Mouse (Mus musculus): ENCODE results near the gene Idh1. TPM values are rescaled to one million over a fixed set of nuclear protein-coding genes. Genes with fewer than 3 reads are reported as not detected.

Gene Idh1
- polyA plus RNA-seq, 1 experiment, result 3.3 TPM

DNA sequence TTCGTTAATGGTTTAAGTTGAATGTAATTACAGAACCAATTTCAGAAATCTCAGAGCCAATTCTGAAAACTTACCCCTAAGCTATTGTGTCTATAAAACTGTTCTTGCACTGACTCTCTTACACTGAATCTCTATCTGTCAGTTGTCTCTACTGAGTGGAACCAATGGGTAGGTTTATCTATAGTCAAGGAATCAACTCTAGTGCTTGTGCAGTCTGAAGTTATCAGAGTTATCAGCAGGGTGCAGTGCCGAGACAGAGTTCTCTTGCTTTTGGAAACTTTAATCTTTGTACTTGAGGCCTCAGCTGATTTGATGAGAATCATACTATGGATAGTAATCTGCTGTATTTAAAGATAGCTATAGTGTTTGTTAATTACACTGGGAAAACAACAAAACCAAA is 12.1 kb upstream of the Idh1 start:
- Histone ChIP-seq H3K9me3 (no peaks in the 10 kb centered on the region), H3K36me3 (replicated peaks; ENCODE audit: low read length) (peaks cover 90% of the 10 kb centered on the region), H3K4me3 (replicated peaks) (no peak overlapping the region), H3K4me1 (no peaks in the 10 kb centered on the region), H3K27me3 (replicated peaks) (no peaks in the 10 kb centered on the region)
- TF ChIP-seq FLI1 (IDR thresholded peaks at IDR 0.05; ENCODE audit: low read length) (no peak), GATA1 (IDR thresholded peaks at IDR 0.05; ENCODE audit: borderline replicate concordance, low read length) (no peak)

- peaks cover 14% of the 10 kb centered on the region for H3K4me1 ChIP-seq
- H3K36me3 ChIP-seq (replicated peaks; ENCODE audit: low read length), result peaks cover 78% of the 10 kb centered on the region
- no peaks in the 10 kb centered on the region for H3K27me3 ChIP-seq (replicated peaks)
- no peak overlapping the region for H3K4me3 ChIP-seq (replicated peaks)
- no peaks in the 10 kb centered on the region for H3K9me3 ChIP-seq
- TF ChIP-seq GATA1 (IDR thresholded peaks at IDR 0.05; ENCODE audit: borderline replicate concordance, low read length), result no peak
- TF ChIP-seq FLI1 (IDR thresholded peaks at IDR 0.05; ENCODE audit: low read length), result no peak
Measured at GRCm38 (mm10) chr1:65193226-65193625, 6.9 kb upstream of the Idh1 start.

- no peak for TF ChIP-seq GATA1 (IDR thresholded peaks at IDR 0.05; ENCODE audit: borderline replicate concordance, low read length)
- TF ChIP-seq FLI1 (IDR thresholded peaks at IDR 0.05; ENCODE audit: low read length), result no peak
- Histone ChIP-seq H3K27me3 (replicated peaks) (no peaks in the 10 kb centered on the region), H3K36me3 (replicated peaks; ENCODE audit: low read length) (peaks cover 49% of the 10 kb centered on the region), H3K4me3 (replicated peaks) (no peak overlapping the region), H3K4me1 (peaks cover 31% of the 10 kb centered on the region), H3K9me3 (no peaks in the 10 kb centered on the region)
Measured at GRCm38 (mm10) chr1:65190172-65190571, 3.9 kb upstream of the Idh1 start.

GRCm38 (mm10) chr1:65187074-65187430 is 752 bp upstream of the Idh1 start:
- Histone ChIP-seq H3K4me1 (peaks cover 32% of the 10 kb centered on the region), H3K4me3 (replicated peaks) (peak overlapping the region; percentile 98), H3K9me3 (no peaks in the 10 kb centered on the region), H3K36me3 (replicated peaks; ENCODE audit: low read length) (peaks cover 18% of the 10 kb centered on the region), H3K27me3 (replicated peaks) (no peaks in the 10 kb centered on the region)
- no peak for TF ChIP-seq GATA1 (IDR thresholded peaks at IDR 0.05; ENCODE audit: borderline replicate concordance, low read length)
- no peak for TF ChIP-seq FLI1 (IDR thresholded peaks at IDR 0.05; ENCODE audit: low read length)

- H3K27me3 ChIP-seq (replicated peaks), result no peaks in the 10 kb centered on the region
- H3K4me3 ChIP-seq (replicated peaks), result peak overlapping the region; percentile 98
- peaks cover 6% of the 10 kb centered on the region for H3K36me3 ChIP-seq (replicated peaks; ENCODE audit: low read length)
- TF ChIP-seq FLI1 (IDR thresholded peaks at IDR 0.05; ENCODE audit: low read length) (no peak), GATA1 (IDR thresholded peaks at IDR 0.05; ENCODE audit: borderline replicate concordance, low read length) (no peak)
- H3K4me1 ChIP-seq, result peaks cover 39% of the 10 kb centered on the region
- H3K9me3 ChIP-seq, result no peaks in the 10 kb centered on the region
Measured at GRCm38 (mm10) chr1:65185524-65186205, 635 bp downstream of the Idh1 start.

DNA sequence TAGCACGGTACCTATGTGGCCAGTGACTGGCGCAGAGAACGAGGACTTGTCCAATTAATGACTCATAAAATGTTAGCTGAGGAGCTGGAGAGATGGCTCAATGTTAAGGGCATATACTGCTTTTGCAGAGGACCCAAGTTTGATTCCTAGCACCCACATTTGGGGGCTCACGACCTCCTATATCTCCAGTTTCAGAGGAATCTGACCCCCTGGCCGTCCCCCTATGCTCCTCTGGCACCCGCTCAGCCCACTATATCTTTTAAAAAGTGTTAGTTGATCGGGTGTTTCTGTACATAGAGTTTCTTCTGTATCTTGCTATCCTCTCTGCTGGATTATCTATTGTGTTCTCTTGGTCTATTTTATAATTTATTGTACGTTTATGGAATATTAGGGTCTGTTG is 1.3 kb downstream of the Idh1 start:
- H3K4me3 ChIP-seq (replicated peaks), result no peak overlapping the region
- no peaks in the 10 kb centered on the region for H3K9me3 ChIP-seq
- peaks cover 43% of the 10 kb centered on the region for H3K4me1 ChIP-seq
- H3K27me3 ChIP-seq (replicated peaks), result no peaks in the 10 kb centered on the region
- TF ChIP-seq GATA1 (IDR thresholded peaks at IDR 0.05; ENCODE audit: borderline replicate concordance, low read length), result no peak
- TF ChIP-seq FLI1 (IDR thresholded peaks at IDR 0.05; ENCODE audit: low read length), result no peak
- no peaks in the 10 kb centered on the region for H3K36me3 ChIP-seq (replicated peaks; ENCODE audit: low read length)

DNA sequence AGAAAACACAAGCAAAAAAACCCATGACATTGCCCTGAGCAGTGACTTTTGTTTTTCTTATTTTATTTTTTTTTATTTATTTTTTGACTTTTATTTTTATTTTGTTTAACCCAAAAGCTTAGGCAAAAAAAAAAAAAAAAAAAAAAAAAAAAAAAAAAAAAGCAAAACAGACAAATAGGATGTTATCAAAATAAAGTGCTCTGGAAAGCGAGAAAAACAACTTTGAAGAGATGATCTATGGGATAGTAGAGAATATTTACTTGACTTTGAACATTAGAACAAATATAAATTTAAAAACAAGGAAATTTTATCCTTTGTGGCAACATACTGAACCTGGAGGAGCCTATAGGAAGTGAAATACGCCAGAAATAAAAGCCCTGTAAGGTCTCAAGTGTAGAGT is 2.3 kb downstream of the Idh1 start:
- Histone ChIP-seq H3K4me3 (replicated peaks) (no peak overlapping the region), H3K9me3 (no peaks in the 10 kb centered on the region), H3K27me3 (replicated peaks) (no peaks in the 10 kb centered on the region), H3K36me3 (replicated peaks; ENCODE audit: low read length) (no peaks in the 10 kb centered on the region), H3K4me1 (peaks cover 41% of the 10 kb centered on the region)
- TF ChIP-seq GATA1 (IDR thresholded peaks at IDR 0.05; ENCODE audit: borderline replicate concordance, low read length) (no peak), FLI1 (IDR thresholded peaks at IDR 0.05; ENCODE audit: low read length) (no peak)

- Histone ChIP-seq H3K4me1 (peaks cover 34% of the 10 kb centered on the region), H3K36me3 (replicated peaks; ENCODE audit: low read length) (peaks cover under 1% of the 10 kb centered on the region), H3K27me3 (replicated peaks) (no peaks in the 10 kb centered on the region), H3K9me3 (no peaks in the 10 kb centered on the region), H3K4me3 (replicated peaks) (no peak overlapping the region)
- no peak for TF ChIP-seq FLI1 (IDR thresholded peaks at IDR 0.05; ENCODE audit: low read length)
- TF ChIP-seq GATA1 (IDR thresholded peaks at IDR 0.05; ENCODE audit: borderline replicate concordance, low read length), result no peak
Measured at GRCm38 (mm10) chr1:65181459-65181858, 4.8 kb downstream of the Idh1 start.

- Histone ChIP-seq H3K36me3 (replicated peaks; ENCODE audit: low read length) (peaks cover 14% of the 10 kb centered on the region), H3K4me1 (peaks cover 32% of the 10 kb centered on the region), H3K9me3 (no peaks in the 10 kb centered on the region), H3K4me3 (replicated peaks) (peak overlapping the region; percentile 96), H3K27me3 (replicated peaks) (no peaks in the 10 kb centered on the region)
- TF ChIP-seq GATA1 (IDR thresholded peaks at IDR 0.05; ENCODE audit: borderline replicate concordance, low read length) (no peak), FLI1 (IDR thresholded peaks at IDR 0.05; ENCODE audit: low read length) (no peak)
Measured at GRCm38 (mm10) chr1:65179634-65180249, 6.6 kb downstream of the Idh1 start.

DNA sequence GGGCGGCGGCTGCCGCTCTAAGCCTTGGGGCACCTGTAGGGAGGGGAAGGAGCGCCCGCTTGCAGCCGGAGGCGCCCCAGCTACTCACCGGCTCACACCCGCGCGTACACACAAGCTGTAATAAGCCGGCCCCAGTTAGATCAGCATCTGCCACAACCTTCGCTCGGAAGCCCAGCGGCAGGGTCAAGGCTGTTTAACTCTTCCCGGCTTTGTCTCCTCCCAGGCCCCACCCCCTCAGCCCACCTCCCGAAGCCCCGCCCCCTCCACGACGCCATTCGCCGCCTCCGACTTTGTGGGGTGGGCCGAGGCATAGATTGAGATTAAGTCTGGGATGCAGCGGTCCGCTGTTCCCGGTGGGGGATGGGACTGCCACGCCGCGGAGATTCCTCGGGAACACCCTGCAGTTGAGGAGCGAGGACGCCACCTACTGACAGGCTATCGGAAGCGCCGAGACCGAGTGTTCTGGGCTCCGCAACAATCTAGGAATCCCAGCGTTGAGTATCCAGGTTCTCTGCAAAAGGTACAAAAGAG is 7.3 kb downstream of the Idh1 start:
- TF ChIP-seq FLI1 (IDR thresholded peaks at IDR 0.05; ENCODE audit: low read length), result no peak
- TF ChIP-seq GATA1 (IDR thresholded peaks at IDR 0.05; ENCODE audit: borderline replicate concordance, low read length), result no peak
- peaks cover 38% of the 10 kb centered on the region for H3K4me1 ChIP-seq
- H3K9me3 ChIP-seq, result no peaks in the 10 kb centered on the region
- H3K36me3 ChIP-seq (replicated peaks; ENCODE audit: low read length), result peaks cover 22% of the 10 kb centered on the region
- H3K27me3 ChIP-seq (replicated peaks), result no peaks in the 10 kb centered on the region
- H3K4me3 ChIP-seq (replicated peaks), result peak overlapping the region; percentile 96
